Comparison of ENCODE assay signal across 28 mouse cellular contexts in the genomic region with DNA sequence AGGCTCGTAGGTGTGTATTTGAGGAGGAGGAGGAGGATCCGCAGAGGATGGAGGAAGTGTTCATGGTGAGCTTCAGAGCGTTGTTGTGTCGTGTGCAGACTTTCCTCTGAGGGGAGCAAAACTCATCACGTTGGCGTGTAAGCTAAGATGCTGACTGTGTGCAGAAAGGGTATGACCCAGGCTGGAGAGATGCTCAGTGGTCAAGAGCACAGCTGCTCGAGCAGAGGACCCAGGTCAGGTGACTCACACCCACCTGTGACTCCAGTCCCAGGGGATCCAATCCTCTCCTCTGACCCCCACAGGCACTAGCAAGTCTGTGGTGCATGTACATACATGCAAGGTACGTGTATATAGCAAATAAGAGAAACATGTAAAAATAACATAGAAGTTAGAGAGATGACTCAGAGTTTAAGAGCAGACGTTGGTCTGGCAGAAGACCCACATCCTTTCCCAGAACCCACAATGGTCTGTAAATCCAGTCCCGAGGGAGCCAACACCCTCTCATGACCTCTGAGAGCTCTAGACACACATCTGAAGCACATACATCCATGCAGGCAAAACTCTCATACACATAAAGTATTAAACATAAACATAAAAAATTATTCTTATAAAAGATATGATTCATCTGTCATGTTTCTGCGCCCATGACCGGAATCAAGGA. TPM values are rescaled to one million over a fixed set of nuclear protein-coding genes. Genes with fewer than 3 reads are reported as not detected.
"Had no signal": no experiment of that assay in that cellular context is flagged by ENCODE, and none has a peak within 500 bp of the region (broad histone marks: within the 10 kb centered on the region; RNA-seq: fewer than 3 reads in every experiment).

No protein-coding gene starts in this region.

- H3K9me3 ChIP-seq: limb, embryonic 13.5 days; liver, embryonic 12.5 days; liver, embryonic 15.5 days; lung, embryonic 15.5 days; megakaryocyte, embryonic 14.5 days; midbrain, embryonic 10.5 days; neural tube, embryonic 13.5 days; stomach, embryonic 15.5 days had no signal

- H3K4me1 ChIP-seq: limb, embryonic 13.5 days; liver, embryonic 15.5 days; lung, embryonic 15.5 days; midbrain, embryonic 10.5 days; neural tube, embryonic 13.5 days; stomach, embryonic 15.5 days had no signal

- H3K27me3 ChIP-seq: limb, embryonic 13.5 days; liver, embryonic 12.5 days; liver, embryonic 15.5 days; lung, embryonic 15.5 days; neural tube, embryonic 13.5 days; stomach, embryonic 15.5 days had no signal

- H3K27ac ChIP-seq: limb, embryonic 13.5 days; liver, embryonic 12.5 days; liver, embryonic 15.5 days; lung, embryonic 15.5 days; midbrain, embryonic 10.5 days; neural tube, embryonic 13.5 days; stomach, embryonic 15.5 days had no signal

- DNase-seq: kidney, adult 9 months; kidney, postnatal 14 days; kidney, postnatal 4 days; left cerebral cortex, postnatal 4 days; liver; lung, adult 18-20 months; lung, postnatal 10 days; lung, postnatal 36 days; midbrain, embryonic 14.5 days; retina, postnatal 1 day; right cerebral cortex, postnatal 25 days; spleen, adult 18-20 months; thymus, postnatal 25 days had no signal

- H3K36me3 ChIP-seq: limb, embryonic 13.5 days; liver, embryonic 12.5 days; liver, embryonic 15.5 days; lung, embryonic 15.5 days; stomach, embryonic 15.5 days had no signal

- H3K9ac ChIP-seq: limb, embryonic 13.5 days; liver, embryonic 12.5 days; liver, embryonic 15.5 days; lung, embryonic 15.5 days; neural tube, embryonic 13.5 days; stomach, embryonic 15.5 days had no signal

- H3K4me2 ChIP-seq: limb, embryonic 13.5 days; liver, embryonic 12.5 days; liver, embryonic 15.5 days; lung, embryonic 15.5 days; neural tube, embryonic 13.5 days; stomach, embryonic 15.5 days had no signal

- H3K4me3 ChIP-seq: limb, embryonic 13.5 days; liver, embryonic 12.5 days; liver, embryonic 15.5 days; lung, embryonic 15.5 days; megakaryocyte, embryonic 14.5 days; midbrain, embryonic 10.5 days; neural tube, embryonic 13.5 days; stomach, embryonic 15.5 days had no signal

RNA-seq across cellular contexts. Expression of a gene that starts 1.4 kb away (rescaled TPM):
- total RNA-seq: layer of hippocampus, adult 18-20 months; layer of hippocampus, postnatal 14 days; left cerebral cortex, adult 8-10 months; left cerebral cortex, postnatal 14 days; left cerebral cortex, postnatal 4 days; neutrophil, adult 5-6 weeks had no signal
- polyA plus RNA-seq: kidney, embryonic 16.5 days; limb, embryonic 13.5 days; liver, embryonic 12.5 days; liver, embryonic 15.5 days; lung, embryonic 15.5 days; midbrain, embryonic 10.5 days; midbrain, embryonic 14.5 days; neural tube, embryonic 13.5 days; stomach, embryonic 15.5 days; thymus, postnatal 0 days had no signal
